Mouse (Mus musculus) embryonic facial prominence, embryonic 13.5 days (tissue): Measurements from ENCODE around the gene Rbfox1. TPM values are rescaled to one million over a fixed set of nuclear protein-coding genes. Genes with fewer than 3 reads are reported as not detected.

Experiments used
- ATAC-seq: fragments of 200-750 bp; cut with Nextera tagmentation; 2 replicates; pipeline ENCODE4 v1.8.0; 2017; ENCODE audit warnings: low read depth; ENCODE audit not compliant: insufficient number of reproducible peaks, insufficient read depth, low FRiP score, low TSS enrichment
- H3K27ac ChIP-seq: fragments of 300-500 bp; sonication (generic); 2 replicates; pipeline ENCODE4 v1.5.1; 2015; ENCODE audit warnings: moderate library complexity, mild to moderate bottlenecking, inconsistent platforms
- H3K27me3 ChIP-seq: fragments of 300-500 bp; sonication (generic); 2 replicates; pipeline ENCODE4 v1.6.1; 2015; ENCODE audit warnings: mild to moderate bottlenecking, inconsistent platforms
- H3K36me3 ChIP-seq: fragments of 300-500 bp; sonication (generic); 2 replicates; pipeline ENCODE4 v1.6.1; 2015; ENCODE audit warnings: mild to moderate bottlenecking, inconsistent platforms
- H3K4me1 ChIP-seq: fragments of 300-500 bp; sonication (generic); 2 replicates; pipeline ENCODE4 v1.6.1; 2015; ENCODE audit warnings: inconsistent platforms
- H3K4me2 ChIP-seq: fragments of 300-500 bp; sonication (generic); 2 replicates; pipeline ENCODE4 v1.6.1; 2015; ENCODE audit warnings: moderate library complexity, mild to moderate bottlenecking, inconsistent platforms
- H3K4me3 ChIP-seq: fragments of 300-500 bp; sonication (generic); 2 replicates; pipeline ENCODE4 v1.5.1; 2015; ENCODE audit warnings: mild to moderate bottlenecking, inconsistent platforms
- H3K9ac ChIP-seq: fragments of 300-500 bp; sonication (generic); 2 replicates; pipeline ENCODE4 v1.6.1; 2015; ENCODE audit warnings: mild to moderate bottlenecking, inconsistent platforms
- H3K9me3 ChIP-seq: fragments of 300-500 bp; sonication (generic); 2 replicates; pipeline ENCODE4 v1.6.1; 2016; ENCODE audit warnings: inconsistent platforms
- WGBS: fragments of 180-500 bp; shearing (Covaris S2); methylation state at CpG from one replicate; pipeline ENCODE4 v1.1.7; 2015; ENCODE audit warnings: mixed read lengths; 5-methylcytosine and 5-hydroxymethylcytosine counted together
- polyA plus RNA-seq: library from polyadenylated mRNA; unstranded; fragments of >200 nt; fragmentation: Nextera tagmentation; extraction: Ambion mirVana; gene quantifications from 2 replicates; pipeline ENCODE4 v1.2.1, GENCODE M21; 2015

Gene Rbfox1
- polyA plus RNA-seq, 1 experiment from 2014 or later, result 3.9 TPM

DNA sequence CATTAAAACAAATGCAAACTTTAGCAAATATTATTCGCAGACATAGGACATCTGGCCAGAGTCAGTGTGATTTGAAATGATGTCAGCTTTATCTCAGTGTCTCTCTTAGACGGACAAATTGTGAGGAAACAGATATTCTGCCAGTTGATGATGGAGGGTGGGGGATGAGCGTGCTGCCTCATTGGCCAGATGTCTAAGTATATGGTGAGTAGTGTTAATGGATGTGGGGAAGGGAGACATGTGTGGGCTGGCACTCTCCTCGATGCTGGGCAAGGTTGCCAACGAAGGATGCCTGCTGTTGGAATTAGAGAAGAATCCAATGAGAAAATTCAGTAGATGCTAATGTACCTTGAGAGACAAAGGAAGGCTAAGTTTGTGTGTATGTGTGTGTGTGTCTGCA, 25.6 kb downstream of the Rbfox1 start:
- no peak overlapping the region for H3K4me2 ChIP-seq
- no peak for ATAC-seq

DNA sequence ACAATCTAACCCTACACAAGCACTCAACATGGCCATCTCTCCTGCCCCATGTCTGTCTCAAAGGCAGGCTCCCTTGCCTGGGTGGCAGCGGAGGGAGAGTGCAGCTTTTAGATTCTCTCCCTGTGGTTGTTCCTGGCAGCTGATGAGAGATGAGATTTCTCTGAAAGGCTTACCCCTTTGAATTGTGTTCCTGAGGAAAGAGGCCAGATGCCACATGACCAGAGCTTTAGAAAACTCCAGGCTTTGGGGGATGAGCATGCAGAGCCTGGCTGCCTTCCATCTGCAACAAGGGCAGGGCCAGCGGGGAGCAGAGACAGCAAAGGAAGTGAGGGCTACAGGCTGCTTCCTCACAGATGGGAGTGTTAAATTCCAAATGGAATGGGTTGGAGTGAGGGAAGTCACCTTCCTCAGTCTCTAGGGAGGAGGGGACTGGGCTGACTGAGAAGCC, 26.7 kb downstream of the Rbfox1 start:
- WGBS, result 32% methylated on average over 2 of the region's 2 CpGs
- Histone ChIP-seq H3K4me2 (no peak overlapping the region), H3K9ac (no peak overlapping the region), H3K36me3 (no peaks in the 10 kb centered on the region), H3K27me3 (no peaks in the 10 kb centered on the region), H3K9me3 (no peaks in the 10 kb centered on the region), H3K4me3 (no peak overlapping the region), H3K27ac (no peak overlapping the region), H3K4me1 (no peaks in the 10 kb centered on the region)
- no peak for ATAC-seq

More for the DNA sequence above, 25.6 kb downstream of the Rbfox1 start:
- no peak overlapping the region for H3K4me3 ChIP-seq
- no peaks in the 10 kb centered on the region for H3K9me3 ChIP-seq
- no peak overlapping the region for H3K27ac ChIP-seq
- H3K9ac ChIP-seq, result no peak overlapping the region
- WGBS, result 80% methylated on average over 5 of the region's 5 CpGs
- no peaks in the 10 kb centered on the region for H3K36me3 ChIP-seq
- no peaks in the 10 kb centered on the region for H3K4me1 ChIP-seq
- no peaks in the 10 kb centered on the region for H3K27me3 ChIP-seq

DNA sequence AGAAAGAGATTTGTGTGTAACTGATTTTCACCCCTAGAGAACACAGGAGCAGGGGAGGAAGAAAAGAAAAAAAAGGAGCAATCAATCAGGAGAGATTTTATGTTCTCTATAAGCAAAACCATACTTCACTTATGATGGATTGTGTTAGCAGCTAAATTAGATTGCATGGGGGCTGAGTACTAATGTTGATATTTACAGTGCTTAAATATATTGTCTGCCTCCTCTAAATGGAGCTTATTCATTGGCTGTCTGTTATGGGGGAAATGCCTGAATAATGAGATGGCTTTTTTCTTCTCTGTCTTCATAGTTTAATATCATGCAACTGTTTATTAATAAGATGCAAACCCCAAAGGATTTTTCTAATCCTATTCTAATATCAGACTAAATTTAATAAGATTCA, 32.8 kb downstream of the Rbfox1 start:
- no peak overlapping the region for H3K4me2 ChIP-seq
- H3K9ac ChIP-seq, result no peak overlapping the region
- no peaks in the 10 kb centered on the region for H3K27me3 ChIP-seq
- no peaks in the 10 kb centered on the region for H3K36me3 ChIP-seq
- no peak for ATAC-seq
- H3K4me1 ChIP-seq, result no peaks in the 10 kb centered on the region
- no peaks in the 10 kb centered on the region for H3K9me3 ChIP-seq
- H3K27ac ChIP-seq, result no peak overlapping the region
- H3K4me3 ChIP-seq, result no peak overlapping the region

DNA sequence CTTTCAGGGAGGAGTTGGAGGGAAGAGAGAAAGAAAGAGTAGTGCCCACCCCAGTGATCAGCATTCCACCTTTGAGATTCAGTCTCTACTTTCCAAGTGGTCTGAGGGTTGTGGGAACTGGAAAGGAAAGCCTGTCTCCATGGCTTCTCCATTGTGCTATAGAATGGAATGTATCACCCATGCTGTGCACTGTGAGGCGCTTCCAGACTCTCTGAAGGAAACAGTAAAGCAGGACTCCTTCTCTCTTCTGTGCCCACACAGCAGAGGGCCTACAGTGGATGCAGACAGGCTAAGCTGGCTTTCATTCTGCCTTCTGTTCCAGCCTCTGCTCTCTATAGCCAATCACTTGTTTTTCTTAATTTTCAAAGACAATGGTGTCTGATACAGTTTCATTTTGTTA, 41.8 kb downstream of the Rbfox1 start:
- WGBS, result 28% methylated on average over 1 of the region's 1 CpGs
- H3K4me3 ChIP-seq, result no peak overlapping the region
- H3K9ac ChIP-seq, result no peak overlapping the region
- no peak overlapping the region for H3K27ac ChIP-seq
- H3K27me3 ChIP-seq, result no peaks in the 10 kb centered on the region
- no peaks in the 10 kb centered on the region for H3K4me1 ChIP-seq
- no peak overlapping the region for H3K4me2 ChIP-seq
- ATAC-seq, result no peak
- no peaks in the 10 kb centered on the region for H3K36me3 ChIP-seq
- no peaks in the 10 kb centered on the region for H3K9me3 ChIP-seq

DNA sequence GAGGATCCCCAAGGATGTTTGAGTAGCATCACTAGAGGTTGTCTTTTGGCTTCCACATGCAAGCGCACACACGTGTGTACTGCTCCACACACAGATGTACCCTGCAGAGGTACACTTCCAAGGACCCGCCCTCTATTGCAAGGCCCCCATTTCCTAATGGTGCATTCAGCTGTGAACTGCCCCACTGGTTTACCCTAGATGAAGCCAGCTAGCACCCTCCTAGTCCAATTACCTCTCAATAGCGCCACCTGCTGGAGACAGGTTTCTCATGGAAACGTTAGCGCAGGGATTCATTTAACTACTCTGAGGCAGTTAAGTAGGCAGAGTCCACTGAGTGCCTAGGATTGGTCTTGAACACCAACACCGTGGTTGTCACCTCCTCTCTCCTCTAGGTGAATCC, 46.5 kb downstream of the Rbfox1 start:
- H3K27ac ChIP-seq, result no peak overlapping the region
- H3K9me3 ChIP-seq, result no peaks in the 10 kb centered on the region
- no peak overlapping the region for H3K9ac ChIP-seq
- WGBS, result 29% methylated on average over 7 of the region's 7 CpGs
- ATAC-seq, result no peak
- H3K27me3 ChIP-seq, result no peaks in the 10 kb centered on the region
- H3K4me2 ChIP-seq, result no peak overlapping the region
- no peaks in the 10 kb centered on the region for H3K4me1 ChIP-seq
- no peak overlapping the region for H3K4me3 ChIP-seq
- no peaks in the 10 kb centered on the region for H3K36me3 ChIP-seq

DNA sequence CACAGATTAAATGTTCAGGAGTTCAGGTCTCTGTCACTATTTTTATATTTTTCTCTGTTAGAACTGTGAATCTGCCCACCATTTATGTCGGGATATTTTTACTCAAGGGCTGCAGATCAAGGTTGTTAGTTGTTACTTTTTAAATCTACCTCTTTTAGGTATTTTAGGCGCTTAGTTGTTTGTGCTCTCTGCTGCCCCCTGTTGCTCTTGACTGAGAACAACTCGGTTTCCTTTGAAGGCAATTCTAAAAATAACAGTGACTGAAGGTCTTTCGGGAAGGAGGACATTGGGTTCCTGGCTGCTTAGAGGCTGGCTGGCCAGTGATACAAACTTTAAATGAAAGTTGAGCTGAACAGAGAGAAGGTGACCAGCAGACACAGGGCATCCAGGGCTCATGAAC, 54.9 kb downstream of the Rbfox1 start:
- Histone ChIP-seq H3K9ac (no peak overlapping the region), H3K27me3 (no peaks in the 10 kb centered on the region), H3K9me3 (no peaks in the 10 kb centered on the region), H3K4me3 (no peak overlapping the region), H3K27ac (no peak overlapping the region), H3K4me2 (no peak overlapping the region), H3K4me1 (no peaks in the 10 kb centered on the region), H3K36me3 (no peaks in the 10 kb centered on the region)
- 62% methylated on average over 4 of the region's 4 CpGs for WGBS
- ATAC-seq, result no peak

DNA sequence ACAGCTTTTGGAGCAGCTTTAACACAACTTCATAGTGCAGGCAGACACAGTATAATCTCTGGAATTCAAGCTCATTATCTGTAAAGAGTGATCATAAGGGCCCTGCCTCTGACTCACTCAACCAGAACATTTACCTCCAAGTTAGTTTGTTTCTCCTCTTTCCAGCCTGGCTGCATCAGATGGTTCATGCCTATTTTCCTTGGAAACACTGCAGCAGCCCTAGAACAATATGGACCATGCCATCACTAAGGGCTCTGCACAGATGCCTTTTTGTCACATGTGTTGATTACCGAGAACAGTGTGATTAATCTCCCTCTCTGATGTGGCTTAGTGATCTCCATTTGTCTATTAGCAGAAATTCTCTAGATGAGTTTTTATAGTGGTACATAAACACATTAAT, 60.5 kb downstream of the Rbfox1 start:
- H3K27me3 ChIP-seq, result no peaks in the 10 kb centered on the region

DNA sequence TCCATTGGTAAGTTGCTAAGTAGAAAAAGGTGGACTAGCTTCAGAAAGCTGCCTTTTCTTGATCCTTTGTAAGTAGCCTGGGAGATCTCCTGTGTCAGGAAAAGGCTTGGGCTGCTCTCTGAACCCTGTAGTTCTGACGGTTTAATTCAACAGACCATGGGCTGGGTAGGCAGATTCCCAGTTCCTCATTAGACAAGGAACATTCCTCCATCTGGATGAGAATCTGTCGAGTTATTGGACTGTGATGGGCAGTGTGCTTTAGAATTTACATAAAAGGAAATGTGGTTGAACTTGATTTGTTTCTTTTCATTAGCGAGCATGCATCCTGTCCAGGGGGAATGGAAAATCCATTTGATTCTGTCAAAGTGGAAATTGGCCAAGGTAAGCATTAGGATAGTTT, 68.0 kb downstream of the Rbfox1 start:
- Histone ChIP-seq H3K4me3 (no peak overlapping the region), H3K4me2 (no peak overlapping the region), H3K9me3 (no peaks in the 10 kb centered on the region), H3K27ac (no peak overlapping the region), H3K4me1 (no peaks in the 10 kb centered on the region), H3K9ac (no peak overlapping the region), H3K27me3 (no peaks in the 10 kb centered on the region), H3K36me3 (no peaks in the 10 kb centered on the region)
- 79% methylated on average over 3 of the region's 3 CpGs for WGBS
- no peak for ATAC-seq

More for the DNA sequence above, 60.5 kb downstream of the Rbfox1 start:
- no peak overlapping the region for H3K4me3 ChIP-seq
- no peak overlapping the region for H3K27ac ChIP-seq
- 72% methylated on average over 1 of the region's 1 CpGs for WGBS
- no peak for ATAC-seq
- no peaks in the 10 kb centered on the region for H3K4me1 ChIP-seq
- no peaks in the 10 kb centered on the region for H3K36me3 ChIP-seq
- no peak overlapping the region for H3K4me2 ChIP-seq
- H3K9me3 ChIP-seq, result no peaks in the 10 kb centered on the region
- H3K9ac ChIP-seq, result no peak overlapping the region

DNA sequence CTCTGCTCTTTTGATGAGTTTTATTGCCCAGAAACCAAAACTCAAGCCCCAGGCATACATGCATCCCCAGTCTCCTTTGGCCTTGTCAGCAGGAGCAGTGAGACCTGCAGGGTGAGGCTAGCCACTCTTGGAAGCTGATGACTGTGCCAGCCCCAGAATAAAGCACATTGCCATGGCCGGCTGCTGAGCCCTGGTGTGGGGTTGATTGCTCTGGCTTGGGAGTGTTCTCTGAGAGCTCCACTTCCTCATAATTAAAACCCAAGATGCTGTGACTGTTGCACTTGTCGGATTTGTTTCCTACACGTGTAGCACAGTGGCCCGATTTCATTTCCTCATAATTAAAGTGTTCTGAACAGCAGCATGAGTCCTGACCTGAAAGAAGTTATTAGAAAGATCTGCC, 72.3 kb downstream of the Rbfox1 start:
- Histone ChIP-seq H3K4me1 (no peaks in the 10 kb centered on the region), H3K36me3 (no peaks in the 10 kb centered on the region), H3K4me2 (no peak overlapping the region), H3K4me3 (no peak overlapping the region), H3K9ac (no peak overlapping the region), H3K27me3 (no peaks in the 10 kb centered on the region), H3K9me3 (no peaks in the 10 kb centered on the region), H3K27ac (no peak overlapping the region)
- ATAC-seq, result no peak
- 74% methylated on average over 4 of the region's 4 CpGs for WGBS

DNA sequence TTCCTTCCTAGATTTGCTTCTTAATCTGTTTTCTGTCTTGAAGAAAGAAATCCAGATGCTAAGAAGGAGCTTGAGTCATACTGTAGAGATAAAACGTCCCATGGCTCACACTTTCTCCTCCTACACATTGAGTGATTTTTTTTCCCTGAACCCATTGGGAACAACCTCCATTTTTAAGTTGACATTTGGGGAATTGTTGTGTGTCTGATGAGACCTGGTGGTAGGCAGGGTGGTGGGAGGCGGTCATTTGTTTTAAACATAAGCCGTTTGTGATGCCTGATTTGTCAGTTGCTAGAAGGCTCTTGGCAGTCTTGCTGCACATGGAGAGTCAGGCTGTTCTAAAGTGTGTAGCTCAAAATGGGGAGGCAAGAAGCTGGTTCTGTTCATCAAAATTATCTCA, 76.6 kb downstream of the Rbfox1 start:
- Histone ChIP-seq H3K4me2 (no peak overlapping the region), H3K27me3 (no peaks in the 10 kb centered on the region), H3K9me3 (no peaks in the 10 kb centered on the region), H3K9ac (no peak overlapping the region), H3K36me3 (no peaks in the 10 kb centered on the region), H3K4me1 (no peaks in the 10 kb centered on the region), H3K27ac (no peak overlapping the region), H3K4me3 (no peak overlapping the region)
- ATAC-seq, result no peak
- WGBS, result 81% methylated on average over 3 of the region's 3 CpGs

DNA sequence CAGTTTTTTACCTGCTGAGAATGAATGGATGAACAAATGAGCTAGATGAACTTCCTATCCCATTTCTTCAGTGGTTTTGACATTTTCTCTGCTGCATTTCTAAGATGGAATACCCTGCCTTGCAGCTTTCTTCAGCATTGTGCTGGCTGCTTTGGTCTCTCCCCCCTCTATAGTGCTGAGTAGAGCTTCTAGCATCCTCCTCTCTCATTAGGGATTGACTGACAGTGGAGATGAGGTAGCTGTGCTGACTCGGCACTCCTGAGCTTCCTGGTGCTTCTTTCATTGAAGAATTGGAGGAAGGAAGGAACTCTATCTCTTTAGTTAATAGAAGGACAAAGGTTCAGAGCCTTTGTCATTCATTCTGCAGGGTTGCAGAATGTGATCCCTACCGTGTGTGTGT, 89.0 kb downstream of the Rbfox1 start:
- Histone ChIP-seq H3K9me3 (no peaks in the 10 kb centered on the region), H3K27ac (no peak overlapping the region)
- 77% methylated on average over 2 of the region's 2 CpGs for WGBS

DNA sequence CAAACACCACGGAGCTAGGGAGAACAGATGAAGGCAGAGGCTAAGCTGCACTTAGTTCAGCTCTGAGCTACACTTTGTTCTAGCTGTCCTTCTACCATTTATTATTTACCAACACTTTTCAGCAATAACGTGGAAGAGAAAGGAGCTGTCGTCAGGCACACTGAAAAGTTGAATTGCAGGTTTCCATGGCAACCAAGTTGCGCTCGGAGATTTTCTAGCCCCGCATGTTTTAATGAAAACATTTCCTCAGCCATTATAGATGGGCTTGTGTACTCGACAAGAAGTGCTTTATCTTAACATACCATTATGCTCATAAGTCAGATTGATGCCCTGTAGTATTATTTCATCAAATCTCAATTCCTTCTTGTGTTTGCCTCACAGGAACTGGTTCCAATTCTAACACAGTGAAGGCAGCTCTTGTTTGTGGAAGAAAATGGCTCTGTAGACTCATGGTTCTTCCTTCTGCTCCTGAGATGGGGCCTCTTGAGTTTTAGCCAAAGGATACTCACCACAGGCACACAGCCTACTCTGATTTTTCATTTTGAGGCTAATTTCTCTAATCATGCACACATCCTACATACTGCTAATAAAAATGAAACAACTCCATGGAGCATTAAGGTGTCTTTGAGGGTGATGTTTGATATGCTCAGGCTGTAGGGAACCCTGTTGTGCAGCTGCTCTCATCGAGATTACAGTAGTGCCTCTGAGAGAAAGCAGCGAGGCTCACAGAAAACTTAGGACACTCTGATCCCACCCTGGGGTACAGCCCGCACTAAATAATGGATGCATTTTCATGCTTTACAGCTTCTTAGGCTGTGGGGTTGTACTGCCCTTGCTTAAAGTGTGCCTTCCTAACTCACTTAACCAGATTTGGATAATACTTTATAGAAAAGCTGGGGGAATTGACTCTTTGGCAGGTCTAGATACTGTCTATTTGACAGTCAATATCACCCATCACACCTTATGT, 107.2 kb downstream of the Rbfox1 start:
- H3K4me2 ChIP-seq, result no peak overlapping the region
- no peak for ATAC-seq
- no peaks in the 10 kb centered on the region for H3K9me3 ChIP-seq
- no peak overlapping the region for H3K27ac ChIP-seq
- no peak overlapping the region for H3K4me3 ChIP-seq
- no peaks in the 10 kb centered on the region for H3K4me1 ChIP-seq
- no peak overlapping the region for H3K9ac ChIP-seq
- WGBS, result 46% methylated on average over 10 of the region's 10 CpGs
- H3K36me3 ChIP-seq, result no peaks in the 10 kb centered on the region
- H3K27me3 ChIP-seq, result no peaks in the 10 kb centered on the region

More for the DNA sequence above, 89.0 kb downstream of the Rbfox1 start:
- H3K9ac ChIP-seq, result no peak overlapping the region
- H3K4me3 ChIP-seq, result no peak overlapping the region
- no peak for ATAC-seq
- H3K36me3 ChIP-seq, result no peaks in the 10 kb centered on the region
- H3K27me3 ChIP-seq, result no peaks in the 10 kb centered on the region
- no peak overlapping the region for H3K4me2 ChIP-seq
- H3K4me1 ChIP-seq, result no peaks in the 10 kb centered on the region
